Mouse (Mus musculus): ENCODE measurements around the gene Wbp1l.
"Not testable (repeated sequence)": the region's sequence is repeated elsewhere in the genome, so short reads cannot be mapped to it uniquely, and the experiment has no call there.

Wbp1l gene

GRCm38 (mm10) chr19:46598720-46599252 is at the start of gene Wbp1l:
Gene Wbp1l, plus strand, starts transcription at chr19:46599084.
- DNase-seq (ENCODE audit: low spot score), result peak; percentile 98

- no peak for DNase-seq (ENCODE audit: low spot score)
Measured at GRCm38 (mm10) chr19:46550385-46550784, 48.5 kb upstream of the Wbp1l start.

- no peak for DNase-seq (ENCODE audit: low spot score)
Measured at GRCm38 (mm10) chr19:46552496-46552895, 46.4 kb upstream of the Wbp1l start.

- DNase-seq (ENCODE audit: low spot score), result no peak
Measured at GRCm38 (mm10) chr19:46553541-46553955, 45.3 kb upstream of the Wbp1l start.

DNA sequence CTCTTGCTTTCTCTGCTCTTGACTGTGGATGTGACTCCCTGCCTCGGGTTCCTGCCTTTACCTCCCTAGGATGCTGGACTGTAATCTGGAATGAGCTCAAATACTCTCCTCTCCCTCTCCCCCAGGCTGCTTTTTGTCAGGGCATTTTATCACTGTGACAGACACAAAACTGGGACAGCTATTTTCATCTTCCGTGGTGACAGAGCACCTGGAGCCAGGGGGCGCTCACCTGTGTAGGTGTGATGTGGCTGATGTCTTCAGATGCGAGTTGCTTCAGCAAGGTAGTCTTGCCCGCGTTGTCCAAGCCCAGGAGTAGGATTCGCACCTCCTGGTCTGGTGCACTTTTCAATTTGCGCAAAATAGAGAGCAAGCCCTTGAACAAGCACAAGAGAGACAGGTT is 40.9 kb upstream of the Wbp1l start:
- DNase-seq (ENCODE audit: low spot score), result no peak

- DNase-seq (ENCODE audit: low spot score), result no peak
Measured at GRCm38 (mm10) chr19:46558631-46559030, 40.3 kb upstream of the Wbp1l start.

DNA sequence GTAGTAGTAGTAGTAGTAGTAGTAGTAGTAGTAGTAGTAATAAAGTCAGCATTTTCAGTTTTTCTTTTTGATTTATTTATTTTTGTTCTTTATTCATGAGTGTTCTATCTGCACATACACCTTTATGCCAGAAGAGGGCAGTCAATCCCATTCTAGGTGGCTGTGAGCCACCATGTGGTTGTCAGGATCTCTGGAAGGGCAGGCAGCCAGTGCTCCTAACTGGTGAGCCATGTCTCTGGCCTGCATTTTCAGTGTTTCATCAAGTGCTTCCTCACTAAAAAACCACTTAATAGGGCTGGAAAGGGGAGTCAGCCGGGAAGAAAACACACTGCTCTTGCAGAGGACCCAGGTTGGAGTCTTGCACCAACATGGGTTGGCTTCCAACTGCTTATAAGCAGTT is 36.8 kb upstream of the Wbp1l start:
- peak; percentile 75 for DNase-seq (ENCODE audit: low spot score)

DNA sequence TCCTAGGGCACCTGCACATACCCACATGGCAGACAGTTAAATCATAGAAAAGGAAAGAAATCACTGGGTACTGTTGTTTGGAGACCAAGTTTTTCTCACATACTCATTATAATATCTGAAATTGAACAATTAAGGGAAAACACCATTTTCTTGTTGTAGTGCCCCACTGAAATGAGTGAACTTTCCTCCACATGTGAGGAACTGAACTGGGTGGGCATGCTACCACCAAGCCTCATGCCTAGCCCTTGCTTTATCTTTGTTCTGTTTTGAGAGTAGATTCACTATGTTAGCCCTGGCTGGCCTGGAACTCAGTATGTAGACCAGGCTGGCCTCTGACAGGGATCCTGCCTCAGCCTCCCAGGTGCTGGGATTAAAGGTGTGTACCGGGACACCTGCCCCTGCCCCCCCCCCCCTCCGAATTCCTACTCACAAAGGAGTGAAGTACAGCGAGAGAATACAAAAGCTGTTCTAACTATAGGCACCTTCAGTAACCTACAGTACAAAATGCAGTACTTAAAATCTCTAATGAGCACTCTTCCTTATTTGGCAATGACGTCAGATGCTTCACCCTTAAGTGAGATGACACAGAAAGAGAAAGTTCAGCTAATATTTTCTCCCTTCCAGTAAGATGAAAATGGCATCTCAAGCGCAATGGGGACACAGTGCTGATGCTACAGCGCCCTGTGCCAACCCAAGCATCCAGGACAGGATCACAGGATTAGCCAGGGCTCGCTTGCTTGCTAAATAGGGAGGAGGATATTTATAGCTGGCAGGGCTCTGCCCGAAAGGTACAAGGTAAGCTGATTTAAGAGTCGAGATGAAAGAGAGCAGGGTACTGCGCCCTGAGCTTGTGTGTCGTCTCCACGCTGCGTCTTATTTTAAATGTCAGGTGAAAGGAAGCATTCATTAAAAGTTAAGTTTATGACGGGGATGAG is 36.0 kb upstream of the Wbp1l start:
- no peak for DNase-seq (ENCODE audit: low spot score)

DNA sequence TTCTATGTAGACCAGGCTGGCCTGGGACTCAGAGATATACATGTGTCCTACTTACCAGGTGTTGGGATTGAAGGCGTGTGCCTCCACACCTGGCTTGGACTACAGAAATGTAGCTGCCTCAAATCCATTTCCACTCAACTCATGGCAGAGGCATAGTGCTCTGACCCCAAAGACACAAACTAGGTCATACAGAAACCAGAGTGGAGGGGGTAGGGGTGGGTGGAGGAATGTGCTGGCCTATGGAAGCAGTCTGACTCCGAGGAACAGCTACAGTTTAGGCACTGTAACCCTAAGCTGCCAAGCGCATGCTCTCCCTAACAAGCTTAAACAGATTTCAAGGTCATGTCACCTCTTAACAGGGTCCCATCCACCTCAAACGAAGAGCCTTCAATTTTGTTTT is 35.3 kb upstream of the Wbp1l start:
- peak; percentile 12 for DNase-seq (ENCODE audit: low spot score)

- no peak for DNase-seq (ENCODE audit: low spot score)
Measured at GRCm38 (mm10) chr19:46564043-46564462, 34.8 kb upstream of the Wbp1l start.

DNA sequence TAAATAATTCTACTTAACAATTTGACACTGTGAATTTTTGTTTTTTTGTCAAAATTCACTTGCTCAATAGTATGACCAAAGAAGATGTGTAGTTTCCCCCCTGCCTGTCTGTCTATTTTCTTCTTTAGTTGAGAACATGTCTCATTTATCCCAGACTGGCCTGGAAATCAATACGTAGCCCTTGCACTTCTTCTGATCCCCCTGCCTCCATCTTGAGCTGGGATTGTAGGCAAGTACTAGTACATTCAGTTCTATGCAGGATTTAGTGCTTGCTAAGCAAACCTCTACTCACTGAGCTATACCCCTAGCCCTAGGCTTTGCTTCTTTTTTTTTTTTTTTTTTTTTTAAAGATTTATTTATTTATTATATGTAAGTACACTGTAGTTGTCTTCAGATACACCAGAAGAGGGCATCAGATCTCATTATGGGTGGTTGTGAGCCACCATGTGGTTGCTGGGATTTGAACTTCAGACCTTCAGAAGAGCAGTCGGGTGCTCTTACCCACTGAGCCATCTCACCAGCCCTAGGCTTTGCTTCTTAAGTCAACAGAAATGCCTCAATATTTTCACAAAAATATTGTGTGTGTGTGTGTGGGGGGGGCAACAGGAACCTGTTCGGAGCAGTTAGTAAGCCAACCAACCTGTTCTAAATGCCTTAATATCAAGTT is 27.5 kb upstream of the Wbp1l start:
- not testable (repeated sequence) for DNase-seq (ENCODE audit: low spot score)

- peak; percentile 47 for DNase-seq (ENCODE audit: low spot score)
Measured at GRCm38 (mm10) chr19:46571878-46572244, 27.0 kb upstream of the Wbp1l start.

- DNase-seq (ENCODE audit: low spot score), result no peak
Measured at GRCm38 (mm10) chr19:46572548-46572947, 26.3 kb upstream of the Wbp1l start.

GRCm38 (mm10) chr19:46572951-46573937 is 25.6 kb upstream of the Wbp1l start, which contains the start of the genes Arl3 and Sfxn2:
Gene Arl3, minus strand, starts transcription at chr19:46573198.
Gene Sfxn2, plus strand, starts transcription at chr19:46573365.
- DNase-seq (ENCODE audit: low spot score), result peak; percentile 97

DNA sequence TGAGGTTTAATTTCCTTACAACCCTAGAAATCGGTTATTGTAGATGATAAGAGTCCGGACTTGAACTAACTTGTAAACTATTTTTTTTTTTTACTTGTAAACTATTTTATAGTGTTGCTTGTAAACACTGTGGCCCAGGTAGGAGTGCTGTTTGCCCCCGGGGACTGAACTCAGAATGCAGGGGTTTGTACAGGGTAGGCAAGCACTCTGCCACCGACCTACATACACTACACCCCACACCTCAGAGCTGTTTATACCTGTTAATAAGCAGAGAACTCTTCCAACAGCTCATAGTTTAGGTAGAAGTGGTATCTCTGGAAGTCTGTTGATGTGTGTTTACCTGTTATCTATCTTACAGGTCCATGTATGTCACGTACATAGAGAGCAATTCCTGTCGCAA is 24.9 kb upstream of the Wbp1l start:
- DNase-seq (ENCODE audit: low spot score), result no peak

- no peak for DNase-seq (ENCODE audit: low spot score)
Measured at GRCm38 (mm10) chr19:46575196-46575595, 23.7 kb upstream of the Wbp1l start.

DNA sequence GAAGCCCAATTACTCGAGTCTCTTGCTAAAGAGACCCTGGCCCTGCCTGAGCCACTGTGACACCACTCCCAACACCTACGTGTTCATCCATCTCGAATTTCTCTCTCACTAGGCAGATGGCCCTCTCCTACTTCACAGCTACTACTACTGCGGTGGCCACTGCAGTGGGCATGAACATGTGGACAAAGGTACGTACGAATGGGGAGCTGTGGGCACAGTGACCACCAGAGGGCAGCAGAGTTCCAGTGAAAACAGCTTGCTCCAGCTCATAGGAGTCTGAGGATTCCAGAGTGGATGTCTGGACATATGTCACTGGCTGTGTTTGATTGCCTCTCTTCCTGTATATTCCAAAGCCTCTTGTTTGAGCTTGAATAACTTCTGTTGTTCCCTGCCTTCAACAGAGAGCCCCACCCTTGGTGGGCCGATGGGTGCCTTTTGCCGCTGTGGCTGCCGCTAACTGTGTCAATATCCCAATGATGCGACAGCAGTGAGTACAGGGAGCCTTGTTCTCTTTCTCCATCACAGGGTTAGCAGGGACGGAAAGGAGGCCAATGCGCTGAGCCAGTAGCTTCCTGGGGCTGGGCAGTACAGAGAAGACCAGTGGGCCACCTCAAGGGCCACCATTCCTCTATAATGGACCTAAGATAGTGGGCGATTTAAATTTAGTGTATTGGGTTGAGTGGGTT is 10.9 kb upstream of the Wbp1l start:
- DNase-seq (ENCODE audit: low spot score), result peak; percentile 94

GRCm38 (mm10) chr19:46591575-46591974 is 7.3 kb upstream of the Wbp1l start:
- DNase-seq (ENCODE audit: low spot score), result no peak

DNA sequence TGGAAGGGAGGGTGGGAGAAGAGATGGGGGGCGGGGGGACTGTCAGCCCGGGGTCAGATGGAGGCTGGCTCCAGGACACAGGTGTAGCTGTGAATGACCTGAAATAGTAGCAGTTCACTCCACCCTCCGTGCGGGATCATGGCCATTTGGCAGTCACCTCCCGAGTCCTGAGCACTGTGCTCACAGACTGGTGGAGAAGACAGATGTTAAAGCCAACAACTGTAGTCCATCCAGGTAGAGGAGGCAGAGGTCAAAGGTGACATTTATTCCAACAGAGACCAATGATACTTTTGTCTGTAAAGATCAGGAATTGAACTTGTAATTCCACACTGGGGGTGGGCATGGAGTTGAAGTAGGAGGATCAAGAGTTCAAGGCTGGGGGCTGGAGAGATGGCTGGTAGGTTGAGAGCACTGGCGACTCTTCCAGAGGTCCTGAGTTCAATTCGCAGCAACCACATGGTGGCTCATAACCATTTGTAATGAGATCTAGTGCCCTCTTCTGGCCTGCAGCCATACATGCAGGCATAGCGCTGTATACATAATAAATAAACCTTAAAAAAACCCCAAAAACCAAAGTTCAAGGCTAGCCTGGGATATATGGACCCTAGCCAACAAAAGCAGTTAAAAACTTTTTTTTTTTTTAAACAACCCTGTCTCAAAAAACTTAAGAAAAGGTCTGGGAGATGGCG is 6.0 kb upstream of the Wbp1l start:
- no peak for DNase-seq (ENCODE audit: low spot score)

DNA sequence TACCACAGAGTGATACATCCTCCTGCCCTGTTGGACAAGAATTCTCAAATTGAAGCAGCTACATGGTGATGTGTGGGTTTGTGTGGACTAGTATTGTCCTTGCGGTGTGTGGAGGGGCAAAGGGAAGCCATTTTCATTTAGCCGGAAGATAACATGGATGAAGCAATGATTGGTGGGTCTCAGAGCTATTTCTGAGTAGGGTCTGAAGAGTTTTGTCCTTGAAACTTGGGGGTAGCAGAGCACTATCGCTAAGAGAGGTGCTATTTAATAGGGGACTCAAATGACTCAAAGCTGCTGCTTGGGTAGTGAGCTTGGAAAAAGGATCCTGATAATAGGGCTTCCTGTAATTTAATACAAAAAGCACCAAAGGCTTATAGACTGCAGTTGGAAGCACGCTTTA is 697 bp upstream of the Wbp1l start:
- DNase-seq (ENCODE audit: low spot score), result no peak

Measured in retina, embryonic 14.5 days (tissue).